Mouse (Mus musculus) ovary, adult 18-20 months (tissue): ENCODE results near the gene Nnmt.

ENCODE experiments used
- DNase-seq: peaks from one replicate; pipeline ENCODE4 v3.0.0; 2022; ENCODE audit warnings: low spot score, mixed read lengths

Gene Nnmt

DNA sequence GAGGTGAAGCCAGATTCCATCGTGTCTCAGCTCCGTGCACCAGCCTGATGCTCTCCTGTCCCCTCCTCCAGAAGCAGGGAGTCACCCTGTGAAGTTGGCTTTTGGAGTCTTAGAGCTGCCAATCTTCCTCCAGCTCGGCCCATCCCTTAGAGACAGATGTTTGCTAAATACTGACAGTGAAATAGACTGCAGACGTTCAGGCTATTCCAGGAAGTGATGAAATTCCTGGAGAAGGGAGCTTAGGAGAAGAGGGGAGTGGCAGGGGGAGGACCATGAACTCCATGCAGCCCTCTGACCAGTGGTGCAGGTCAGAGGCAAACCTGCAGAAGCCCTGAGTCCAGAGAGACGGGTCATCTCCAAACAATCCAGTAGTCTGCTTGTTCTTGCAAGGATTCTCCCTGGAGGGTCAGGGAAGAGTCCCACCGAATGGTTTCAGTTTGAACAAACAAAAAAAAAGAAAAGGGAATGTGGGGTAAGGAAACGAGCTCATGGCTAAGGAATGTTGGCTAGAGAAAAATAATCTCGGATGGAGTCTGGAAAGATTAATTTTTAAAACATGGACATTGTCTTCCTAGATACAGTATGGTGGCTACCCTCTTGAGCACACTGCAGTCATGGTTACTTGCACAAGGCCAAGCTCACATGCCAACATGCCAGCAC is at the start of gene Nnmt:
TSS of gene Nnmt (minus strand) at position 215 of the 660 bp plus-strand sequence.
- no peak for DNase-seq

GRCm38 (mm10) chr9:48654730-48655129 is 49.8 kb upstream of the Nnmt start:
- no peak for DNase-seq

DNA sequence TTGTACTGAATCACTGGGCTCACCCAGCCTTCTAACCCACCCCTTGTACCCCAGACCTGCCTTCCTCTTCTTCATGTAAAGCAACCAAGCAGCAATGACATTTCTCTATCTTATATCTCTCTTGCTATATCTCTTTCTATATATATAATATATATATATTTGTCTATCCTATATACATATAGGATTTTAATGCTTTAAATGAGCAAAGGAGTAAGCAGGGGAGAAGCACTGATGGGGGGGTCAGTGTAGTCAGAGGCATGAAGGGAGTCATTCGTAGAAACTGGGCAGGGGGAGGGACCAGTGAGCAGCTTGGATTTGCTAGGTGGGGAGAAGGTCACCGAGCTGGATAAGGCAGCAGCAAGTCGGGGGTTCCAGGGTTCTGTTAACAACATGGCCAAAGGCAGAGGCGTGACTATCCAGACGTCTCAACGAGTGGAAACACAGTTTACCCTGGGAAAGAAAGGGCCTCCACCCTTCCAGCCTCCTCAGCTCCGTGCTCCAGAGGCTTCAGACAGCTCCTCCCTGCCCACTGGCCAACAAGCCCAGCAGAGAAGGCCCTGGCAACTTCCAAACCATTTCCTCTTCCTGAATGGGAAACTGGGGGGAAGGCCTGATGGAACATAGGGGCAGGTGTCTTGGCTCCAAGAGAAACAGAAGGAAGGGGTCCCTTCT is 48.6 kb upstream of the Nnmt start:
- DNase-seq = no peak

DNA sequence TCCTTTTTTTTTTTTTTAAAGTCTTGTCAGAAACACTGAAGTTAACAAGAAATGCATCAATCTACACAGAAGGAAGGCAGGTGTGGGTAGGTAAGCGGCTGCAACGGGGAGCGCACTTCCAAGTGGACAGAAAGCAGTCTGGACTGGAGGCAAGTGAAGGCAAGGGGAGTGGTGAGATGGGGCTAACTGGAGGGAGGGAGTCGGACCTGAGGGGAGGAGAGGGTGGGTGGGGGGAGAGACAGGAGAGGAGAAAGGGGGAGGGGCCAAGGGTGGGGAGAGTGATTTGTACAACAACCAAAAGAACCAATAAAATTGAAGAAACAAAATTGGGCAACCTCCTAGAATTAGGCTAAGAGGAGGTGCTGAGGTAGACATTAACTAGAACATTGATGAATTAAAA is 47.1 kb upstream of the Nnmt start:
- no peak for DNase-seq

DNA sequence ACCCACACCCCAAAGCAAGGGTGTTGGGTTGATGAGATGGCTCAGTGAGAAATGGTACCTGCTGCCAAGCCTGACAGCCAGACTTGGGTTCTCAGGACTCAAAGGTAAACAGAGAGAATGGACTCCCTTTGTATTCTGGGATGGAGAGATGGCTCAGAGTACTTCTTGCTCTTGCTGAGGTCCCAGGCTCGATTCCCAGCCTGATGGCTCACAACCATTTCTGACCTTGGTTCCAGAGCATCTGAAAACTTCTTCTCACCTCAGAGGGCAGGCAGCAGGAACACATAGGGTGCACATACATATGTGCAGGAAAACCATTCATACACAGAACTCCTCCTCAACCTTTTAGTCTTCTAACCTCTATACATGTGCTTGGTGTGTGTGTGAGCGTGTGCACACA is 45.9 kb upstream of the Nnmt start:
- no peak for DNase-seq

DNA sequence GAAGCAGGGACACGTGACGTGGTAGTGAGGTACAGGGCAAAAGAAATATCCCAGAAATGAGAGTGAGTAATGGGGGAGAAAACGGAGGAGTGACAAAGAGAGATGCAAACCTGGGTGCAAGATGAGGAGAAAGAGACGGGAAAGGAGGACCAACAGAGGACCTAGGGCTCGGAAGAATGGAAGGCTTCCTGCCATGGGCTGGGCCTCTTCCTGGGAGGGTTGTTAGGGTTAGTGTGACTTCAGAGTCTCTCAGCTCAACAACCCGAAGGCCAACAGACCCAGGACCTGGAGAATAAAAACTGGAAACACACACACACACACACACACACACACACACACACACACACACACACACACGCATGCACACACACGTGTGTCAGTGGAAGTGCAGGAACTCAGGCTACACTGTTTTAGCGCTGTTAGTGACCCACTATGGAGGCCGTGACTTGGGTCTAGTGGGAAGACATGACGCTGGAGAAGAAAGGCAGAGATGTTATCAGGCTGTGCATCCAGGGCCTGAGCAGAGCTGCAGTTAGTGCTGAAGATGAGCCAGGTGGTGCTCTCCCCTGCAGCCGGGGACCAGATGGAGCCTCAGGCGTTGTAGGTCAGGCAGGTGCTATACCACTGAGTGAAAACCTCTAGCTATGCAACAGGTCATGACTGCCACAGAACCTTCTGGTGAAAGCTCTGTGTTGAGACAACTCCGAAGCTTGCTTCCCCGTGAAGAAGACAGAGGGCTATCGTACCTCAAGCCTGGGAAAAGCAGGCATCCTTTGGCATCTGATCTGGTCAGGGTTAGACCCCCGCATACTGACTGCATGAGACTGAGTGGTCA is 45.1 kb upstream of the Nnmt start:
- DNase-seq = no peak

- no peak for DNase-seq
Observed at GRCm38 (mm10) chr9:48649098-48649766, 44.3 kb upstream of the Nnmt start.

- DNase-seq = no peak
Observed at GRCm38 (mm10) chr9:48648285-48649097, 43.5 kb upstream of the Nnmt start.

DNA sequence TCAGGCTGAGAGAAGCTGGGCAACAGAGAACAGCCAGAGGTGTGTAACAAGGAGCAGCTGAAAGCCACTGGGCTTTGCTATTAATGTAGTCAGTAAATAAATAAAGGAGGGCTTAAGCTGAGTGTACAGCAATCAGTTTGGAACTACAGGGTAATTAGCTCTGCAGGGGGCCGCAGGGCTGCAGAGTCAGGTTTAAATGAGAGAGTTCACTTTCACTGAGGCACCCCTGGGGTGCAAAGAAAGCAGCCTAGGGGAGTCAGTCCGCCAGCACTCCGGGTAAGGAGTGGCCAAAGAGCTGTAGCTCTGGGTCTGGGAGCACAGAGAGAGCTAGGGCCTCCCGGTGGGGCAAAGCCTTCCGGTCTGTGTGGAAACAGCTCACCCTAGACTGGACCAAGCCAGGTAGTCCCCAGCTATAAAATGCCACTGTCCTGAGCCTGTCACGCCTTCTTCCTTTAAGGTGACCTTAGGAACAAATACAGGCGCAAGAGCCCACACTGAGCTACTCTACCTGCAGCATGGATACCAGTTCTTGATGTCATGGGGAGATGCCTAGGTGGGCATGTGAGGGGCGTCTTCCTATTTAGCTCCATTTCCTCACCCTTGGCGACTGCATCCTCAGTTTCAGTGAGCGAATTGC is 42.8 kb upstream of the Nnmt start:
- DNase-seq = no peak

DNA sequence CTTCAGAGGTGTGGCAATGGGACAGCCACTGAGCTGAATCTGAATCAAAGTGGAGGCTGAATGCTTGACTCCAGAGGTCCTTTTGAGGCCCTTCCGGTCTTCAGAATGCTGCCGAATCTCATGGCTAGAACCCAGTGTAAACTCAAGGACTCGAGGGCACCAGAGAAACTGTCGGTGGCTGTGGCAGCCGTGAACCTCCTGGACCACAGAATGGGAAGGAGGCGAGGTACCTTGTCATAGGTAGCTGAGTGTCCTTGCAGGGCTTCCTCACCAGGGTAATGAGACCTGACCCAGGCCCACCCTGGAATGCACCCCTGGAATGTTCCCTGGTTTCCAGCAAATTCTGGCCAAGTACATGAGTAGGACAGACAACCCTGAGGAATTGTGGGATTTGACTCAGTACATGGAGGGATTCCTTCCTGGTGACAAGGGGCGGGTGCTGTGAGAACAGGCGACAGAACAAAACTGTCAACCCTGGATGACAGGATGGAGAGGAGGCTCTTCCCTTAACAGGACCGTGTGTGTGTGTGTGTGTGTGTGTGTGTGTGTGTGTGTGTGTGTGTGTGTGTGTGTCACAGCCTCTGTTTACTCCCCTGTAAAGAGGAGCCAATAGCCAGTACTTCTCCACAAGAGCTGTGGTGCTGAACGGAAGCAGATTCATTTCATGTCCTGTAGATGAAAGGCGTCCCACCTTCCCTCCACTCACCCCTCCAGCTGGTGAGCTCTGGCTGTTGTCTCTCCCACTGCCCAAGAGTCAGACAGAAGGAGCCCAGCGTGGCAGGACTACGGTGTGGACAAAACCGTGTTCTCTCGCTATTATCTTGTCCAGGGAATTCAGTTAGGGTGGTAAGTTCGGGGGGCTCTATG is 42.1 kb upstream of the Nnmt start:
- DNase-seq = no peak

- no peak for DNase-seq
Observed at GRCm38 (mm10) chr9:48646251-48646650, 41.3 kb upstream of the Nnmt start.

DNA sequence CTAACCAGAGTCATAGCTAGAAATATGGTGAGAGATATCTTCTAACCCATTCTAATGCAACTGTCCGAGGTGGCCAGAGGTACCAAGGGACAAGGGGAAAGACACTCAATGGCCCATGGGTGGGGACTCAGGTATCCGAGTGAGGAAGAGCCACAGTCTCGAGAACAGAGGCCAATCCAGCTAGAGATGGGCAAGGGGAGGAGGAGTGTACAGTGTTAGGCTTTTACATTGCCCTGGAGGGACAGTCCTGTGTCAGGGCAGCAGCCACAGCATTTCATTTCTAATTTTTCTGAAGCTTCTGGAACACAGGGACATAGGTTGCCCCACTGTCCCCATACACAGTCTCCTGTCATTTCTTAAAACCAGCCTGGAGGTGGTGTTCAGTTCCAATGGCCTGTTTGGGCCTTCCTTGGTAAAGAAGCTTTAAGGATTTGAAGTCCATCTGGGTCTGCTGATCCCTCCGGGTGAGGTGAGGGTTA is 40.7 kb upstream of the Nnmt start:
- DNase-seq = no peak

GRCm38 (mm10) chr9:48644926-48645647 is 40.1 kb upstream of the Nnmt start:
- no peak for DNase-seq

GRCm38 (mm10) chr9:48644376-48644775 is 39.4 kb upstream of the Nnmt start:
- no peak for DNase-seq

GRCm38 (mm10) chr9:48641636-48642035 is 36.7 kb upstream of the Nnmt start:
- DNase-seq = no peak

- no peak for DNase-seq
Observed at GRCm38 (mm10) chr9:48640881-48641280, 35.9 kb upstream of the Nnmt start.

- DNase-seq = no peak
Observed at GRCm38 (mm10) chr9:48638176-48638803, 33.3 kb upstream of the Nnmt start.

GRCm38 (mm10) chr9:48637161-48637560 is 32.2 kb upstream of the Nnmt start:
- DNase-seq = no peak
